Mouse (Mus musculus) bone marrow, adult 2 months (tissue): ENCODE measurements at regions not wholly inside any gene's neighbourhood (a gene's known extent, or its start where the extent isn't known, plus 50 kb on each side); places are given as distances from the start of the nearest gene placed in this dataset.

Experiments used
- CTCF ChIP-seq: fragments of 200-500 bp; IDR thresholded peaks from 2 replicates; pipeline ENCODE4 v1.5.1; 2011; ENCODE audit warnings: low read length, control low read depth; ENCODE audit not compliant: control insufficient read depth, insufficient read depth
- POLR2A ChIP-seq: fragments of 200-500 bp; IDR thresholded peaks from 2 replicates; pipeline ENCODE4 v1.6.1; 2011; ENCODE audit warnings: low read depth, mild to moderate bottlenecking, control low read depth, low read length, borderline replicate concordance; ENCODE audit not compliant: control insufficient read depth

DNA sequence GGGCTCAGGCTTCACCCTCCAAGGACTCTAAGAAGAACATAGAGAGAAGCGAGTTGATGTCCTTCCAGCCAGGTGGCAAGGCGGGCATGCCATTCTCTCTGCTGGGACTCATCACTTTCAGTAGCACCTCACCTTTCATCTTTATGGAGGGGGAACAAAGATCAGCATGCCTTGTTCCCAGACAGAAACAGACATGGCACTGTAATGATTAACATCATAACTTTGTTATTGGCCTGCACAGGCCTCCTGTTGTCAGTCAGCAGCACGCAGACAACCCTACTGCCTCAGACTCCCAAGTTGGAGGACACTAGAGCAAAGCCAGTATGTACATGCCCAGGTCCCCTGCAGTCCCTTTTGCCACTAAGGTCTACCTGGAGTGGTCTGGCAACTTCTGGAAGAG lies 81.3 kb upstream of the Klf4 start:
- TF ChIP-seq CTCF: no peak
- no peak for TF ChIP-seq POLR2A
